Mouse (Mus musculus): ENCODE results near the gene Vsig2. TPM values are rescaled to one million over a fixed set of nuclear protein-coding genes. Genes with fewer than 3 reads are reported as not detected.
A peak's percentile ranks its signal among the peaks of the same experiment; 100 is the strongest.

Gene Vsig2
- polyA plus RNA-seq, 1 experiment from 2014 or later, result 0.66 TPM

DNA sequence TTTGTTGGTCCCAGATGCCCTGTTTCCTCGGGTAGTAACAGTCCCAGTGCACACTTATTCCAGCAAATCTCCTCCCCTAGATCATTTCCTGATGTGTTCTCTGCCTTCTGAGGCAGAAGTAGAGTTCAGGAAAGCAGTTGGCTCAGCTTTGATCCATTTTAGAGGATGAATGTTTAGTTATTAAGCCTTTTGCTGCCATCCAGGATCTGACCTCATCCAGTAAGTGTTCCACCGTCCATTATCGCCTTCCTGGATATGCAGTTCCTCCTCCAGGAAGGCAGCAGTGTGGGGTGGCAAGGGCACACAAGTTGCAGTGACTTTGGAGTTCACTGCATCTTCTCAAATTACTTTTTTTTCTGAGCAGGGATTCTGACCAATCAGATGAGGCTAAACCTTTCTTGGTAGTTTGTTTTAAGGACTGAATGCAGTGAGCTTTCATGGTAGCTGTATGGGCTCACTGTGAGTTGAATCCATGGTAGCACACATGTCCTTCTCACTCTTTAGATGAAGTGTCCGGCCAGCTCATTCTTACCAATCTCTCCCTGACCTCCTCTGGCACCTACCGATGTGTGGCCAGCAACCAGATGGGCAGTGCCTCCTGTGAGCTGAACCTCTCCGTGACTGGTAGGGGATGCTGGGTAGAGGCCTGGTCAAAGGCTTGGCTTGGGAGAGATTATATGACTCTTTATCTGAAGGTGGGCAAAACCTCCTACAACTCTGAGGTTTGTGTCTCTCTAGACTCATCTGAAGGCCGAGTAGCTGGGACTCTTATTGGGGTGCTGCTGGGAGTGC lies 3.0 kb downstream of the Vsig2 start:
- no peaks in the 10 kb centered on the region for H3K36me3 ChIP-seq (ENCODE audit: control insufficient read depth, insufficient read depth, low read length)
- no peak overlapping the region for H3K4me2 ChIP-seq
- no peak overlapping the region for H3K27ac ChIP-seq (ENCODE audit: low read depth, low read length)
- peaks cover 16% of the 10 kb centered on the region for H3K4me1 ChIP-seq (replicated peaks; ENCODE audit: control insufficient read depth, insufficient read depth, low read length)
- WGBS, result 71% methylated on average over 7 of the region's 7 CpGs
- ATAC-seq (replicated peaks; ENCODE audit: low FRiP score) (no peak), DNase-seq (ENCODE audit: low spot score) (no peak)
- H3K27me3 ChIP-seq (replicated peaks; ENCODE audit: control insufficient read depth, insufficient read depth, low read length), result peaks cover 14% of the 10 kb centered on the region
- no peak overlapping the region for H3K9ac ChIP-seq (ENCODE audit: low read depth, low read length)
- H3K4me3 ChIP-seq (ENCODE audit: low read depth, low read length), result no peak overlapping the region
- H3K9me3 ChIP-seq (ENCODE audit: control insufficient read depth, low read length), result no peaks in the 10 kb centered on the region

DNA sequence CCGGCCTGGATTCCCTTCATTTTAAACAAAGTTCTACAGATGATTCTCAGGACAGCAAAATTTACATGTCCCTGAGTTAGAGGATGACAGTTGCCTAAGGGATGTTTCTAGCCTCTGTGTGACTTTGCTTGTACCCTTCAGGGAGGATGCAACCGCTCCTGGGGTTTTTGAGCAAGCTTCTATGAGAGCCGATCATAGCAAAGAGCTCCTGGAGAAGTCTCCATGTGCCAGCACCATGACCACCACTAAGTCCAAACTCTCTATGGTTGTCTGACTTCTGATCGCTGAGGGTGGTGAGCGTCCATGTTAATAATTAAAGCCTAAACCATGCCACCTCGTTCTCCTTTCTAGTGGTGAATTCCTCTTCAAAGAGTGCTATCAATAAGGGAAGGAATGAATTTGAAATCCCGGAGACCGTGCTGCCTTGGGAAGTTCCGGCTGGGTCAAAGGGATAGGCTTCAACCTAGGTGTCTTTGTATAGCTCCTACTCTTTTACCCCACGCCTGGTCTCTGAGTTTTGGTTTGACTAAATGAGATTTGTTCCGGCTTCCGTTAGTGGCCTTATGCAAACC lies 4.9 kb downstream of the Vsig2 start:
- peak overlapping the region; percentile 75 for H3K4me2 ChIP-seq
- DNase-seq (ENCODE audit: low spot score) (no peak), ATAC-seq (replicated peaks; ENCODE audit: low FRiP score) (no peak)
- H3K9me3 ChIP-seq (ENCODE audit: control insufficient read depth, low read length), result no peaks in the 10 kb centered on the region
- H3K4me1 ChIP-seq (replicated peaks; ENCODE audit: control insufficient read depth, insufficient read depth, low read length), result peaks cover 16% of the 10 kb centered on the region
- peak overlapping the region; percentile 46; the same call in 1 of the 2 replicates for H3K4me3 ChIP-seq (ENCODE audit: low read depth, low read length)
- 40% methylated on average over 12 of the region's 12 CpGs for WGBS
- peaks cover 14% of the 10 kb centered on the region for H3K27me3 ChIP-seq (replicated peaks; ENCODE audit: control insufficient read depth, insufficient read depth, low read length)
- H3K27ac ChIP-seq (ENCODE audit: low read depth, low read length), result no peak overlapping the region
- H3K9ac ChIP-seq (ENCODE audit: low read depth, low read length), result no peak overlapping the region
- H3K36me3 ChIP-seq (ENCODE audit: control insufficient read depth, insufficient read depth, low read length), result no peaks in the 10 kb centered on the region

DNA sequence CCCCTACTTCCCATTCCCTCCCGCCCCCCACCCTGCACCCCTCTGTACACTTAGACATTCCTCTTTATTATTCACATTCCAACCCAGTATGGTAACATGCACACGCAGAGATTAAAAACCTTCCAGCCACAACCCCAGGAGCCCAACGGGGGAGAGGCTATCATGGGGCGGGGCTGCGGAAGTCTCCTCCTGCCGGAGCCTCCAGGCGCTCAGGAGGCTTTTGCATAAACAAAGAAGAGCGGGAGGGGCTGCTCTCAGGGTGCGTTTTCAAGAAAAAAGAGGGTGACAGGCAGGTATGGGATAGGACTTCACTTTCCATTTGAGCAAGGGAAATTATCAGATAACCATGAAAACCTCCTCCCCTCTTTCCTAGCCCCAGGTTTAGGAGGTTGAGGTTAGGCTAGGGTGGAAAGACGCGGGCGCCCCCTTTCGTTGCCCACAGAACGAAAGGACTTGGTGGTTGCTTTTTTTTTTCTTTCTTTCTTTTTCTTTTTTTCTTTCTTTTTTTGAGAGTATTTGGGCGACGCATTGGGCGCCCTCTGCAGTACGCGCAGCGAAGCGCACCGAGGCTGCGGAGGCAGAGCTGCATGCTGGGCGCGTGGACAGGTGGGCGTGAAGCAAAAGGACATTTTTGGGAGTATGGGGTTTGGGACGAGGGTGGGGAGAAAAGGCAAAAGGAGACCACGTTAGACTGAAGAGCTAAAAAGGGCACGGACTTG lies 5.6 kb downstream of the Vsig2 start:
- Histone ChIP-seq H3K9ac (ENCODE audit: low read depth, low read length) (no peak overlapping the region; the same call in 1 of the 2 replicates), H3K4me2 (peak overlapping the region; percentile 75), H3K27ac (ENCODE audit: low read depth, low read length) (no peak overlapping the region), H3K4me3 (ENCODE audit: low read depth, low read length) (peak overlapping the region; percentile 46), H3K27me3 (replicated peaks; ENCODE audit: control insufficient read depth, insufficient read depth, low read length) (peaks cover 18% of the 10 kb centered on the region), H3K36me3 (ENCODE audit: control insufficient read depth, insufficient read depth, low read length) (no peaks in the 10 kb centered on the region), H3K9me3 (ENCODE audit: control insufficient read depth, low read length) (no peaks in the 10 kb centered on the region), H3K4me1 (replicated peaks; ENCODE audit: control insufficient read depth, insufficient read depth, low read length) (peaks cover 14% of the 10 kb centered on the region)
- ATAC-seq (replicated peaks; ENCODE audit: low FRiP score) (peak; percentile 66), DNase-seq (ENCODE audit: low spot score) (no peak)
- WGBS, result 4% methylated on average over 29 of the region's 29 CpGs

DNA sequence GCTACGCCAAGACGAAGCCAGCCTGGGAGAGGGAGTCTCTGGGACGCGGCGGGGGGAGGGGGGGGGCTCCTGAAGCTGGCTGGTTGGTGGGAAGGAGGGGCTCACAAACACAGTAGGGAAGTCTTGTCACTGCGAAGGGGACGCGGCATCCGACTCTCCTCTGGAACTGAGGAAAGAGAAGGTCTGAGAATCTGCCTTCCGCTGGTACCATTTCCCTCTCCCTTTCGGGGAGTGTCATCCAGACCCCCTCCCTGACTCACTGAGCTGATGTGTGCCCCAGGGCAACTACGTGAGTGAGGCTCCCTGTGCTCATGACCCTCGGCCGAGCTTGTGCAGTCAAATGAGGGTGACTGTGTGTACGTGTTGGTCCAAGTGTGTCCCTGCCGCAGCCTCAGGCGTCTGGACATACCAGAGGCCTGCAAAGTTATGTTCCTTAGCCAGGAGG lies 6.1 kb downstream of the Vsig2 start:
- Histone ChIP-seq H3K36me3 (ENCODE audit: control insufficient read depth, insufficient read depth, low read length) (no peaks in the 10 kb centered on the region), H3K9ac (ENCODE audit: low read depth, low read length) (no peak overlapping the region), H3K4me1 (replicated peaks; ENCODE audit: control insufficient read depth, insufficient read depth, low read length) (peaks cover 14% of the 10 kb centered on the region), H3K27me3 (replicated peaks; ENCODE audit: control insufficient read depth, insufficient read depth, low read length) (peaks cover 22% of the 10 kb centered on the region), H3K9me3 (ENCODE audit: control insufficient read depth, low read length) (no peaks in the 10 kb centered on the region), H3K4me2 (peak overlapping the region; percentile 75), H3K27ac (ENCODE audit: low read depth, low read length) (no peak overlapping the region), H3K4me3 (ENCODE audit: low read depth, low read length) (peak overlapping the region; percentile 46)
- ATAC-seq (replicated peaks; ENCODE audit: low FRiP score) (peak; percentile 25; the same call in 1 of the 2 replicates), DNase-seq (ENCODE audit: low spot score) (no peak)
- 29% methylated on average over 17 of the region's 17 CpGs for WGBS

DNA sequence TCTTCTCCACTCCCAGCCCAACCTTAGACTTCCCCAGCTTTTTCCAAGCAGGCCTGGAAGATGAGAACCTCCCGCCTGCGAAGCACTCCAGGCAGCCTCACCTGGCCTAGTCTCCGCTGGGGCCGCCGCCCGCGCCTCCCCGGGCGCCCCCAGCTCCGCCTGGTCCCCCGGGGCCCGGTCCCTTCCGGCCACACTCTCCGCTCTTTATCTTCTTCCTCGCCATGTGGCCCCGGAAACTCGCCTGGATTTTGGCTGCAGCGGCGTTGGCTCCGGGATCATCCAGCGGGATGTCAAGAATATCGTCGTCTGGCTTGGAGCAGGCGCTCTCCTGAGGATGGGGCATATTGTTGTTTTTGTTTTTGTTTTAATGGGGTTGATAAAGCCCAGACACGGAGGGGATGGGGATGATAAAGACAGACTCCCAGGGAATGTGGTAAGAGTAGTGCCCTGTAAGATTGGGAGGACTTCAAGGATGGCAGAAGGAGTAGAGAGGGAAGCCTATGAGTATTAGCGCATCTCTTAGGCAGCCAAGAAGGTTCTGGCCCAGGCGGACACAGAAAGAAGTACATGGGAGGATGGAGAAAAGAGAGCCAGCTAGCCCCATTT lies 6.9 kb downstream of the Vsig2 start:
- H3K4me3 ChIP-seq (ENCODE audit: low read depth, low read length), result no peak overlapping the region
- WGBS, result 45% methylated on average over 27 of the region's 27 CpGs
- H3K9me3 ChIP-seq (ENCODE audit: control insufficient read depth, low read length), result no peaks in the 10 kb centered on the region
- H3K4me1 ChIP-seq (replicated peaks; ENCODE audit: control insufficient read depth, insufficient read depth, low read length), result peaks cover 16% of the 10 kb centered on the region
- H3K9ac ChIP-seq (ENCODE audit: low read depth, low read length), result no peak overlapping the region
- peak overlapping the region; percentile 13 for H3K4me2 ChIP-seq
- no peak overlapping the region for H3K27ac ChIP-seq (ENCODE audit: low read depth, low read length)
- DNase-seq (ENCODE audit: low spot score), result no peak
- no peak for ATAC-seq (replicated peaks; ENCODE audit: low FRiP score)
- no peaks in the 10 kb centered on the region for H3K36me3 ChIP-seq (ENCODE audit: control insufficient read depth, insufficient read depth, low read length)
- H3K27me3 ChIP-seq (replicated peaks; ENCODE audit: control insufficient read depth, insufficient read depth, low read length), result peaks cover 29% of the 10 kb centered on the region

DNA sequence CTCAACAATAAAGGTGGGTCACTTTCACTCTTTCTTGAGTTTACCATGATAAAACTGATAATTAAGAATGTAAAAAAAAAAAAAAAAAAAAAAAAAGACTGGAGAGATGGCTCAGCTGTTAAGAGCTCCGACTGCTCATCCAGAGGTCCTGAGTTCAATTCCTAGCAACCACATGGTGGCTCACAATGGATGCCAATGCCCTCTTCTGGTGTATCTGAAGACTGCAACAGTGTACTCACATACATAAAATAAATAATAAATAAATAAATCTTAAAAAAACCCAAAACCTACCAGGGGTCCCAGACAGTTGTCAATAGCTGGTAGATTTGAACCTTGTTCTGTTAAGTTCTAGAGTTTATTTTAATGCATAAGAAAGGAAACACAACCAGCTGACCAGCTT lies 7.8 kb downstream of the Vsig2 start:
- DNase-seq (ENCODE audit: low spot score) (no peak), ATAC-seq (replicated peaks; ENCODE audit: low FRiP score) (no peak)
- Histone ChIP-seq H3K27me3 (replicated peaks; ENCODE audit: control insufficient read depth, insufficient read depth, low read length) (peaks cover 39% of the 10 kb centered on the region), H3K4me2 (no peak overlapping the region), H3K27ac (ENCODE audit: low read depth, low read length) (no peak overlapping the region), H3K4me3 (ENCODE audit: low read depth, low read length) (no peak overlapping the region), H3K9me3 (ENCODE audit: control insufficient read depth, low read length) (no peaks in the 10 kb centered on the region), H3K4me1 (replicated peaks; ENCODE audit: control insufficient read depth, insufficient read depth, low read length) (peaks cover 21% of the 10 kb centered on the region), H3K36me3 (ENCODE audit: control insufficient read depth, insufficient read depth, low read length) (no peaks in the 10 kb centered on the region), H3K9ac (ENCODE audit: low read depth, low read length) (no peak overlapping the region)
- 76% methylated on average over 1 of the region's 1 CpGs for WGBS

DNA sequence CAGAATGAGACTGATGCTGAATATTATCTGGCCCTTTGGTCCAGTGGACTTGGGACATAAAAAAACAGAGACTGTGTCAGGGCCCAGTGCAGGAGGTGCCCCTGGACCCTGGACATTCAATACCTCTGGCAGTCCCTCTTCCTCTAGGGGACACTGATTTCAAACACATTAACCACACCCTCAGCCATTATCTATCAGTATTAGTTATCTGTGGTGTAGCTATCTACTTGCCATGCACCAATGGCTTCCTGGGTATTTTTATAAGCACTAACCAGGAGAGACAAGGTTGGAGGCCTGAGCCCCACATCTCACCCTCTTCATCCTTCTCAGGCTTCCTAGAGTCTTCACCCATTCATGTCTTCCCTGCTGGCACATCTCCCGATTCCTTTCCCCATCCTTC lies 11.4 kb downstream of the Vsig2 start:
- H3K4me1 ChIP-seq (replicated peaks; ENCODE audit: control insufficient read depth, insufficient read depth, low read length), result peaks cover 36% of the 10 kb centered on the region
- H3K4me2 ChIP-seq, result no peak overlapping the region
- H3K27me3 ChIP-seq (replicated peaks; ENCODE audit: control insufficient read depth, insufficient read depth, low read length), result peaks cover 38% of the 10 kb centered on the region
- H3K9ac ChIP-seq (ENCODE audit: low read depth, low read length), result no peak overlapping the region
- DNase-seq (ENCODE audit: low spot score) (no peak), ATAC-seq (replicated peaks; ENCODE audit: low FRiP score) (no peak)
- no peaks in the 10 kb centered on the region for H3K9me3 ChIP-seq (ENCODE audit: control insufficient read depth, low read length)
- no peaks in the 10 kb centered on the region for H3K36me3 ChIP-seq (ENCODE audit: control insufficient read depth, insufficient read depth, low read length)
- no peak overlapping the region for H3K4me3 ChIP-seq (ENCODE audit: low read depth, low read length)
- no peak overlapping the region for H3K27ac ChIP-seq (ENCODE audit: low read depth, low read length)
- 48% methylated on average over 1 of the region's 1 CpGs for WGBS

DNA sequence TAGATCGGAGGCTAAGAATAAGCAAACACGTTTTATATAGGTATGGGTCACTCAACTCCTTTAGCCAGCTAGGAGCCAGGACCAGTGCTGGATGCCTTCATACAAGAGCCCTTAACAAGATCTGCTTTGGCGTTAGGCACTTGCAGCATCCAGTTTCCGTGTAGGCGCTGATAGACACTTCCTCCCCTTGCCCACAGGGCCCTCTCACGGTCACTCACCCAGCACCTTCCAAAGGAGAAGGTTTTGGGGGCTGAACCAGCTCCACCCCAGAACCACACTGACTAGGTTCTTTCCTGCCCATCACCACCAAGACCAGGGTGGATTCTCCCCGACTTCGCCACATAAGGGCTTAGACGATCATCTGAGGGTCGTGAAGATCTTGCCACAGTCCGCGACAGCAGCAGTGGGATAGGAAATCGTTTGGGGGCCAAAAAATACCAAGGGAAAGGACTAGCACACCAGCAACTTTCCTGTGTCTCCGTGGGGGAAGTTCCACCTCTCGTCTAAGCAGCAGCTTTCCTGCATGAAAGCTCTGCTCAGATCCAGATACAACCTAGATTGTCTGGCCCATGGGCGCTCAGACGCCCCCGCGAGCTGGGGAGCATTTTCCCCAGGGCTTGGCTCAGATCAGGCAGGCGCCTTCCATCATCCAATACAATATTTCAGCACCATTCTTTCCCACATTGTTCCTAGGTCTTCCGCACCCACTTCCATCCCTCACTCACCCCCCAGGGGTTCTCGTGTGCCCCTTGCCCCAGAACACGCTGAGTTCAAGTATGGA lies 12.9 kb downstream of the Vsig2 start:
- 3% methylated on average over 23 of the region's 23 CpGs for WGBS
- Histone ChIP-seq H3K4me2 (peak overlapping the region; percentile 72), H3K4me1 (replicated peaks; ENCODE audit: control insufficient read depth, insufficient read depth, low read length) (peaks cover 34% of the 10 kb centered on the region), H3K27ac (ENCODE audit: low read depth, low read length) (no peak overlapping the region), H3K9me3 (ENCODE audit: control insufficient read depth, low read length) (no peaks in the 10 kb centered on the region), H3K4me3 (ENCODE audit: low read depth, low read length) (peak overlapping the region; percentile 47), H3K27me3 (replicated peaks; ENCODE audit: control insufficient read depth, insufficient read depth, low read length) (peaks cover 27% of the 10 kb centered on the region), H3K36me3 (ENCODE audit: control insufficient read depth, insufficient read depth, low read length) (no peaks in the 10 kb centered on the region), H3K9ac (ENCODE audit: low read depth, low read length) (peak overlapping the region; percentile 4; the same call in 1 of the 2 replicates)
- ATAC-seq (replicated peaks; ENCODE audit: low FRiP score), result 0 out of 2 replicates have a peak, but pooled peaks have one; percentile 3
- no peak for DNase-seq (ENCODE audit: low spot score)
